Mouse (Mus musculus) liver, embryonic 12.5 days (tissue): ENCODE measurements around the gene Tll2. TPM values are rescaled to one million over a fixed set of nuclear protein-coding genes. Genes with fewer than 3 reads are reported as not detected.
A peak's percentile ranks its signal among the peaks of the same experiment; 100 is the strongest.

Experiments used
- ATAC-seq: fragments of 200-750 bp; cut with Nextera tagmentation; 2 replicates; pipeline ENCODE4 v1.8.0; 2017; ENCODE audit warnings: moderate number of reproducible peaks, mild to moderate bottlenecking, moderate library complexity
- H3K27ac ChIP-seq: fragments of 300-500 bp; sonication (generic); 2 replicates; pipeline ENCODE4 v1.5.1; 2016; ENCODE audit warnings: mild to moderate bottlenecking
- H3K27me3 ChIP-seq: fragments of 300-500 bp; sonication (generic); replicated peaks from 2 replicates; pipeline ENCODE4 v1.6.1; 2016; ENCODE audit warnings: mild to moderate bottlenecking, moderate library complexity
- H3K36me3 ChIP-seq: fragments of 300-500 bp; sonication (generic); 2 replicates; pipeline ENCODE4 v1.6.1; 2016; ENCODE audit warnings: mild to moderate bottlenecking, moderate library complexity
- H3K4me1 ChIP-seq: fragments of 300-500 bp; sonication (generic); 2 replicates; pipeline ENCODE4 v1.6.1; 2016
- H3K4me2 ChIP-seq: fragments of 300-500 bp; sonication (generic); 2 replicates; pipeline ENCODE4 v1.6.1; 2016; ENCODE audit warnings: mild to moderate bottlenecking, moderate library complexity
- H3K4me3 ChIP-seq: fragments of 300-500 bp; sonication (generic); 2 replicates; pipeline ENCODE4 v1.5.1; 2016; ENCODE audit warnings: mild to moderate bottlenecking, moderate library complexity
- H3K9ac ChIP-seq: fragments of 300-500 bp; sonication (generic); 2 replicates; pipeline ENCODE4 v1.6.1; 2016; ENCODE audit warnings: mild to moderate bottlenecking, moderate library complexity
- H3K9me3 ChIP-seq: fragments of 300-500 bp; sonication (generic); replicated peaks from 2 replicates; pipeline ENCODE4 v1.6.1; 2016; ENCODE audit warnings: mild to moderate bottlenecking, moderate library complexity
- WGBS: fragments of 180-500 bp; shearing (Covaris S2); methylation state at CpG from one replicate; pipeline ENCODE4 v1.1.7; 2016; ENCODE audit not compliant: insufficient replicate concordance; 5-methylcytosine and 5-hydroxymethylcytosine counted together
- polyA plus RNA-seq: library from polyadenylated mRNA; unstranded; fragments of >200 nt; fragmentation: Nextera tagmentation; extraction: Ambion mirVana; gene quantifications from 2 replicates; pipeline ENCODE4 v1.2.1, GENCODE M21; 2016

Gene Tll2
- polyA plus RNA-seq = not detected in 2 replicates

- Histone ChIP-seq H3K4me3 (peak within 1 kb of the TSS; percentile 21), H3K9me3 (no peaks in the 10 kb centered on the region), H3K9ac (no peak within 1 kb of the TSS), H3K27ac (no peak within 1 kb of the TSS), H3K4me2 (peak within 1 kb of the TSS; percentile 63), H3K4me1 (peaks cover 11% of the 10 kb centered on the region; the same call in 1 of the 2 replicates), H3K27me3 (peaks cover 69% of the 10 kb centered on the region), H3K36me3 (peaks cover 11% of the 10 kb centered on the region)
- 3% methylated on average over 32 of the region's 32 CpGs for WGBS
- peak; percentile 68 for ATAC-seq
These were observed at the start of gene Tll2 for GRCm38 (mm10) chr19:41206811-41207344. TSS of gene Tll2 (minus strand) at chr19:41206835.

- no peak for ATAC-seq
- no peaks in the 10 kb centered on the region for H3K9me3 ChIP-seq
- WGBS = 81% methylated on average over 5 of the region's 5 CpGs
- peaks cover 18% of the 10 kb centered on the region for H3K4me1 ChIP-seq
- H3K4me2 ChIP-seq = no peak overlapping the region
- no peaks in the 10 kb centered on the region for H3K27me3 ChIP-seq
- H3K36me3 ChIP-seq = peaks cover 29% of the 10 kb centered on the region
- no peak overlapping the region for H3K4me3 ChIP-seq
- H3K27ac ChIP-seq = no peak overlapping the region
- no peak overlapping the region for H3K9ac ChIP-seq
These were observed 47.9 kb upstream of the Tll2 start for GRCm38 (mm10) chr19:41254584-41254983.

- no peak for ATAC-seq
- H3K9me3 ChIP-seq = no peaks in the 10 kb centered on the region
- H3K36me3 ChIP-seq = peaks cover 59% of the 10 kb centered on the region
- H3K4me2 ChIP-seq = no peak overlapping the region
- no peak overlapping the region for H3K27ac ChIP-seq
- H3K4me3 ChIP-seq = no peak overlapping the region
- 0 out of 2 replicates have a peak, but pooled peaks cover 3% of the 10 kb centered on the region for H3K4me1 ChIP-seq
- no peaks in the 10 kb centered on the region for H3K27me3 ChIP-seq
- 66% methylated on average over 4 of the region's 4 CpGs for WGBS
- no peak overlapping the region for H3K9ac ChIP-seq
These were observed 42.3 kb upstream of the Tll2 start for GRCm38 (mm10) chr19:41248968-41249367.

GRCm38 (mm10) chr19:41248271-41248670 lies 41.6 kb upstream of the Tll2 start:
- Histone ChIP-seq H3K27me3 (no peaks in the 10 kb centered on the region), H3K27ac (no peak overlapping the region), H3K4me2 (no peak overlapping the region), H3K9me3 (no peaks in the 10 kb centered on the region), H3K36me3 (peaks cover 57% of the 10 kb centered on the region), H3K9ac (no peak overlapping the region), H3K4me1 (0 out of 2 replicates have a peak, but pooled peaks cover 3% of the 10 kb centered on the region), H3K4me3 (no peak overlapping the region)
- ATAC-seq = no peak
- 87% methylated on average over 3 of the region's 3 CpGs for WGBS

- Histone ChIP-seq H3K27ac (no peak overlapping the region), H3K4me3 (no peak overlapping the region), H3K9ac (no peak overlapping the region), H3K4me1 (0 out of 2 replicates have a peak, but pooled peaks cover 3% of the 10 kb centered on the region), H3K4me2 (no peak overlapping the region), H3K27me3 (no peaks in the 10 kb centered on the region), H3K9me3 (no peaks in the 10 kb centered on the region), H3K36me3 (peaks cover 66% of the 10 kb centered on the region)
- WGBS = 72% methylated on average over 4 of the region's 4 CpGs
- ATAC-seq = no peak
These were observed 39.6 kb upstream of the Tll2 start for GRCm38 (mm10) chr19:41246271-41246670.

GRCm38 (mm10) chr19:41244581-41244980 lies 37.9 kb upstream of the Tll2 start:
- Histone ChIP-seq H3K4me3 (no peak overlapping the region), H3K9me3 (no peaks in the 10 kb centered on the region), H3K9ac (no peak overlapping the region), H3K4me2 (no peak overlapping the region), H3K27ac (no peak overlapping the region), H3K27me3 (no peaks in the 10 kb centered on the region), H3K4me1 (no peaks in the 10 kb centered on the region), H3K36me3 (peaks cover 76% of the 10 kb centered on the region)
- WGBS = 60% methylated on average over 6 of the region's 6 CpGs
- no peak for ATAC-seq

GRCm38 (mm10) chr19:41241997-41242396 lies 35.4 kb upstream of the Tll2 start:
- Histone ChIP-seq H3K27ac (no peak overlapping the region), H3K4me3 (no peak overlapping the region), H3K9me3 (no peaks in the 10 kb centered on the region), H3K4me1 (no peaks in the 10 kb centered on the region), H3K36me3 (peaks cover 79% of the 10 kb centered on the region), H3K4me2 (no peak overlapping the region), H3K27me3 (no peaks in the 10 kb centered on the region), H3K9ac (no peak overlapping the region)
- WGBS = 70% methylated on average over 5 of the region's 5 CpGs
- no peak for ATAC-seq

GRCm38 (mm10) chr19:41233698-41234097 lies 27.1 kb upstream of the Tll2 start:
- Histone ChIP-seq H3K4me3 (no peak overlapping the region), H3K4me1 (no peaks in the 10 kb centered on the region), H3K9ac (no peak overlapping the region), H3K4me2 (no peak overlapping the region), H3K27ac (no peak overlapping the region), H3K36me3 (peaks cover 88% of the 10 kb centered on the region), H3K9me3 (no peaks in the 10 kb centered on the region), H3K27me3 (no peaks in the 10 kb centered on the region)
- WGBS = 83% methylated on average over 4 of the region's 4 CpGs
- no peak for ATAC-seq

GRCm38 (mm10) chr19:41208326-41208725 lies 1.7 kb upstream of the Tll2 start:
- H3K9ac ChIP-seq = no peak overlapping the region
- WGBS = 34% methylated on average over 7 of the region's 7 CpGs
- H3K27ac ChIP-seq = no peak overlapping the region
- no peaks in the 10 kb centered on the region for H3K9me3 ChIP-seq
- ATAC-seq = no peak
- H3K36me3 ChIP-seq = peaks cover 22% of the 10 kb centered on the region
- no peak overlapping the region for H3K4me3 ChIP-seq
- H3K27me3 ChIP-seq = peaks cover 64% of the 10 kb centered on the region
- no peak overlapping the region for H3K4me2 ChIP-seq
- peaks cover 11% of the 10 kb centered on the region; the same call in 1 of the 2 replicates for H3K4me1 ChIP-seq

GRCm38 (mm10) chr19:41206041-41206810 lies 409 bp downstream of the Tll2 start:
- WGBS = 3% methylated on average over 46 of the region's 46 CpGs
- H3K27ac ChIP-seq = no peak overlapping the region
- H3K4me3 ChIP-seq = peak overlapping the region; percentile 21
- H3K9ac ChIP-seq = no peak overlapping the region
- peak overlapping the region; percentile 63 for H3K4me2 ChIP-seq
- H3K4me1 ChIP-seq = peaks cover 11% of the 10 kb centered on the region; the same call in 1 of the 2 replicates
- ATAC-seq = no peak
- H3K36me3 ChIP-seq = peaks cover 9% of the 10 kb centered on the region
- H3K27me3 ChIP-seq = peaks cover 70% of the 10 kb centered on the region
- no peaks in the 10 kb centered on the region for H3K9me3 ChIP-seq

- Histone ChIP-seq H3K27ac (no peak overlapping the region), H3K4me1 (peaks cover 11% of the 10 kb centered on the region; the same call in 1 of the 2 replicates), H3K27me3 (peaks cover 66% of the 10 kb centered on the region), H3K4me2 (no peak overlapping the region), H3K9ac (no peak overlapping the region), H3K9me3 (no peaks in the 10 kb centered on the region), H3K36me3 (peaks cover 4% of the 10 kb centered on the region; the same call in 1 of the 2 replicates), H3K4me3 (no peak overlapping the region)
- WGBS = 54% methylated on average over 11 of the region's 11 CpGs
- ATAC-seq = no peak
These were observed 2.2 kb downstream of the Tll2 start for GRCm38 (mm10) chr19:41204159-41205081.
